Mouse (Mus musculus): ENCODE measurements around the gene Trex2.

Trex2 gene

DNA sequence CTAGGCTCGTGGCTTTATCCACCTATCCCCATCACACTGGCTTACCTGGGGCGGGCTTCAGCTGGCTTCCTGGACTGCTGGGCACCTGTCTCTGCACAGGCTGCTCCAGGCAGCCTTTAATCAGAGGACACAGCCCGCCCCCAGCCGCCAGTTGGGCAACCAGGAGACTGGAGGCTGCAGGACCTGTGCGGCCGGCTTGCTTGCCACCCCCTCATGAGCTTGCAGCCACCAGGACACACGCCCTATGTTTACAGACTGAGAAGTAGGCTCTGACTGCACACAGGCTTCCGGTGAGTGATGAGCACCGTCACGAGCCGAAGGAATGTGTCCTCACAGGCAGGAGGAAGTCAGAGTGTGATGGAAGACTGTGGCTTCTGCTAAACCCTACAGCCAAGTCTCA is at the start of gene Trex2:
Trex2 (minus strand) TSS at position 93 of the 400 bp plus-strand sequence.
- DNase-seq, result no peak

DNA sequence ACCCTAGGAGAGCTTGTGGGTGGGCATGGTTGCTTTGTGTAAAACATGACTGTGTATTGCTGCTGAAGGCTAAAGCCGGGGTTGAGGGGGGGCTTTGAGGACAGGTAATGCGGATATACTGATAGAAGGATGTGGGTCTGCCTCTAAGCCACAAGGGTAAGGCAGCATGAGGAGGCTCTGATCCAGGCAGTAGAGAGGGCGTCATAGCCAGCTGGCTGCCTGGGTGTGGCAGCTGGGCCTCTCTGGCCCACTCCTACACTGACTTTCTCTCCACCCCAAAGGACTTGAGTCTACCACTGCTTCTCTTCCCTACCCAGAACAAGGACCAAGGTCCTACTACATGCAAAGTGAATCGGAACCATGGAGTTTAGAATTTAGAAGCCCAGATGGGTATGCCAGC is 49.7 kb upstream of the Trex2 start:
- no peak for DNase-seq

DNA sequence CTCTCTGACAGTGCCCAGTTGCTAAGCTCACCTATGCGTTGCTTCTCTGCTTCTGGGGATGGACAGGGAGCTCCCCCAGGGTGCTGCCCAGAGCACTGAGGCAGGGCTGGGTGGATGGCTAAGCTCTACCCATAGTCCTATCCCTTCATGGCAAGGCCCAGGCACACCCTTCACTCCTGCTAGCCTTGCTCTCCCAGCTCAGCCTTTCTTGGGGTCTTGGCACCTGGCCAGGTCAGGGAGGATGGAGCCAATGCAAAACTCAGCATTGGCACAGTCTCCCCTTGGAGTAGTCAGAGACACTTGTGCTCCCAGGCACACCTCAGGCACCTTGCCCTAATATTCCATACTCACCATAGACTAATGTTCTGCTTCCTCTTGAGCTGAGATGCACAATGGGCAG is 48.9 kb upstream of the Trex2 start:
- no peak for DNase-seq

DNA sequence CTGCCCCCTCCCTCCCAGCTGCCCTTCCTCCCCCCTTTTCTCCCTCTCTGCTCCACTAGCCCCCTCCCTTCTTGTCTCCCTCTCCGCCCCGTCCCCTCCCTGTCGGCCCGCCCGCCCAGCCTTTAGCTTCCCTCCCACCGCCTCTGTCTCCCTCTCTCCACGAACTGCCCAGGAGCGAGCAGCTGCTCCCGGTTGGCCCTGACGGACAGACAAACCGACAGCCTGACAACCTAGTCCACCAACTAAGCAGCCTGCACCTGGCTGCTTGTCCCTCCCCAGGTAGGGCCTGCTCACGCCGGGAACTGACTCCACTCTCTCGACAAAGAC is 48.3 kb upstream of the Trex2 start, which contains the start of gene Bgn:
Bgn (plus strand) TSS at position 119 of the 327 bp plus-strand sequence.
- peak; percentile 25 for DNase-seq

DNA sequence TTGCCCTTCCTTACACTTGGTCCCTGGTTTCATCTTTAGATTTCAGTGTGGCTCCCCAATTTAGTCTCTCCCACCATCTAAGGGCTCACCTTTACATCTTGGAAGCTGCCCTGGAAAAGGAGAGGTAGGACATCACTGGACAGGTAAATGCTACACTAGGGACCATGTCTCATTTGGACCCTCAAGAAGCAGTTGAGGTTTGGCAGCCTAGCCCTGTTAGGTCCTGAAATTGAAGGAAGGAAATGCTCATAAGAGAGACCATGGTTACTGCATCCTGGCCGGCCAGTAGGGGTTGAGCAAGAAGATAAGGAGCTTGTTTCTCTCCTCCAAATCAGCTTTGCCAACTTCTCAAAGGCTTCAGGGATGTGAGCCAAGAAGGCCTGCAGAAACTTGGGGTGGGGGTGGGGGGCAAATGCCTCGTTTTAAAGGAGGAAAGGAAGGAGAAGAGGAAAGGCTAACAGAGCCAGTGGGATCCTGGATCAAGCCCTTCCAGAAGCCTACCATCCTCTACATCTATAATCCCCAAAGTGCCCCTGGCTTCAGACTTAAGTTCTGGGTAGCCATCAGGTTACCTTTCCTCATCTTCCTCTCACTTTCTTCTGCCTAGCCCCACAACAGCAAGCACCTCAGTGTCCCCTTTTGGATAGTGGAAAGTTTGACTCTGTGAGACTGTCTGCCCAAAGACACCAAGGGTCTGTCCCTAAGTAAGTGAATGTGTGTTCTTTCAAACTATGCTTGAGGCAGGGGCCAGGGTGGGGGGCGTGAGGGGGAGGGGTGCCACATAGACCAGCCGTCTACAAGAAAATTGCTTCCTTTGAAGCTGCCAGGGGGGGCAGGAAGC is 47.7 kb upstream of the Trex2 start:
- no peak for DNase-seq

DNA sequence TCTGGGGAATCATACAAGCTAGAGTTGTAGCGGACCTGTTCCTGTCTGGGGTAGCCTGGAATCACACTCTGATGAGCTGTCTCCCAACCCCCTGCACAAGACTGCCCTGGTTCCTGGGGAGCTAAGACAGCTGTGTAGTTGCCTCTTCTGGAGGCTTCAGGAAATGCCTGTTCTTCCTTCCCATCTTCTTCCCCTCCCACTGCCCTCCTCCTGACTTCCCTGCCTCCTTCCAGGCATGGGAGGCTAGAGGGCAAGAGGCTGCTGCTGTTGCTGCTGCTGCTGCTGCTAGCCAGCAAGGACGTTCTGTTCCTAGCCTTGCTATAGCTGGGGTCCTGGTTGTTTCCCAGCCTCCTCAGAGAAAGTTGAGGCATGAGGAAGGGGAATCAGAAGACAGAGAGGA is 45.2 kb upstream of the Trex2 start:
- no peak for DNase-seq

DNA sequence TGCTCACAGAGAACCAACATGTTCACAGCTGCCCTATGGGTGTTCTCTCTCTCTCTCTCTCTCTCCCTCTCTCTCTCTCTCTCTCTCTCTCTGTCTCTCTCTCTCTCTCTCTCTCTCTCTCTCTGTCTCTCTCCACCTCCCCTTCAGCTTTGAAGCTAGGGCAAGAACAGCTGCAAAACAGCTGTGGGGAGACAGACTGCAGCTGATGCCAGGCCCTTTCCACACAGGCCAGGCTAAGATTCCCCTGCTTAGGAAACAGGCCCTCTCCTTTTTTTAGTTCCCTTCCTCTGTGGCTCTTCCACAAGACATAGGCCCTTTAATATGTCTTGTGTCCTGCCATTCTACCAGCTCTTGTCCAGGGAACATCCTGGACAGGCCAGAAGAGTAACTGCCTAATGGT is 44.5 kb upstream of the Trex2 start:
- DNase-seq, result no peak

DNA sequence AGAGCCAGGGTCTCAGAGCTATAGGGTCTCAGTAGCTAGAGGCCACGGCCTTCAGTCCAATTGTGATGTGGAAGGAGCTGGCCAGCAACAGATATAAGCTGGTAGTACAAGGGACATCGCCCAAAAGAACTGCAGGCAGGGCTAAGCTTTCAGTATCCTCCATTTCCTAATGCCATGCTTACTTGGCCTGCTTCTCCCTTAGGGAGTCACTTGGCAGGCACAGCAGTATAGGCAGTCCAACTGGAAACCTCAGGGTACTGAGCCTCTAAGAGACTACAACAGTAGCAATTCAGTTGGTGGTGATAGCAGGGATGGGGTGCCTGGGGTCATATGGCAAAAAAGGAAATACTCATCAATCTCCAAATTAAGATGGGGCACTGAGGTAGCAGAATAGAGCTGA is 42.4 kb upstream of the Trex2 start:
- no peak for DNase-seq

DNA sequence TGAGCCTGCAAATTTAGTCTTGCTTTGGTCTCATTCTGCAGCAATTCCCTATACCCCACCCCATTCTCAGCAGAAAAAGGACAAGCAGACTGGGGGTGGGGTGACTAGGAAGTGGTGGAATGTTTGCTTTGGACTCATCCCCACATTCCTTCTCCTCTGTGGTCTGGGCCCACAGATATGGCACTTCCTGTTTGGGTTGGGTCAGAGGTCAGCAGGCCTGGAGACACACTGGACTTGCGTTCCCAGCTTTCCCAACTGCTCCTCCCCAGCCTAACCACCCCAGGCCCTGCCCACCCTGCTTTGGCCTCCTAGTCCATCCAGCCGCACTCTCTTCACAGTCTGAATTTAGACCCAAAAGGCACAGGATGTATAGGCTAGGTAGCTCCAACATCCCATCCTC is 41.5 kb upstream of the Trex2 start:
- no peak for DNase-seq

DNA sequence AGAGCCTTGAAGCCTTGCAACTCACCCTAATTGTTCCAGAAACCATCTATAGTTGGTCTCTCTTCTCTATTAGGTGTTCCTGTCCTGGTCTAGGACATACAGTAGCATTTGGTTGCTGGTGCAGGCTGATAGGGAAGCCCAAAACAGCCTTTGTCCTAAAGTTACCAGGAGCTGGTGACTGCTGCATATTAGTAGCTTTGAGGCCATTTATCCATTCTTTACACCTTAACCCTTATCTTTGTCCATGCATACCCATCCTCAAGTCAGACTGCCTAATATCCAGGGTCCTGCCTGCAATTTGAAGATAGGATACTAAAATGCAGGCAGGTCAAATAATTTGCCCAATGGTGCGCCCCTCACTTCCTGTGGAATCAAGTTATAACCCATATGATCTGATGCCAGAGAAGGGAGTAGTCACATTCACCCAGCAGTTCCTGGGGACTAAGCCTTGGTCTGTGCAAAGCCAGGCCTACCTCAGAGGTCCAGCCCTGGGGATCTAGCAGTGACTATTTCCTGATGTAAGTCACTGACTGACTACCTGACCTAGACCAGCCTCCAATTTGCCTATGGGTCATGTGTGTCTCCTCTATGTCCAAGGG is 40.6 kb upstream of the Trex2 start:
- no peak for DNase-seq

DNA sequence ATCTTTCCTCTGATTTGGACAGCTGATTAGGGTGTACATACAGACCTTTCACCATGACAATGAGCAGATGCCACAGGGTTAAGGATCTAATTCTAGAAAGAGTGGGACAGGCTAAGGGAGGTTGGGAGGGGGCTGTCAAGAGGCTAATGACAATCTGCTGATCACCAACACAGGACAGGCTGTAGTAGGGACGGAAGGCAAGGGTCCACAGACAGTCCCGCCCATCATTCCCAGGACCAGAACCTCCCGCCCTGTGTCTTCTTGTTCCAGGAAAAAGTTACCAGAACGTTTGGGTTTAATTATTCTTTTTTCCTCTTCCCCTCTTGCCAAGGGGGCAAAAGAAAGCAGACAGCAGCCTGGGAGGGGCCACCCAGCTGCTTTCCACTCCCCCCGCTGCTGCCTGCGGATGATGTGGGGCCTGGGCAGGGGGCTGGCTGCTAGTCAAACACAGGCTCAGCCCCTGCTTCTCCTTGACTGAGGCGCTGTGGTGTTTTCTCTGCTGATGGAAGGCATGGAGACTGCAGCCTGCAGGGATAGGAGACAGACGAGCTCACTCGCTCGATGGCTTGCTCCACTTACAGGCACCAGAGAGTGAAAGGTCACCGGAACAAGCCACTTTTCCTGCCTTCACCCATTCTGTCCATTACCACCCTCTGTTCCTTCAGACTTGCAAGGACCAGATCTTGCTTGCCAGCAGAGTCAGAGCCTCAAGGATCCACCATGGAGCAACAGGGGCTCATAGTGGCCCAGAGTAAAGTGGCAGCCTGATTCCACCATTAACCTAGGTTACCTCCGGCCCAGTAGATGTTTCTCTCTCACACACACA is 39.4 kb upstream of the Trex2 start:
- no peak for DNase-seq

DNA sequence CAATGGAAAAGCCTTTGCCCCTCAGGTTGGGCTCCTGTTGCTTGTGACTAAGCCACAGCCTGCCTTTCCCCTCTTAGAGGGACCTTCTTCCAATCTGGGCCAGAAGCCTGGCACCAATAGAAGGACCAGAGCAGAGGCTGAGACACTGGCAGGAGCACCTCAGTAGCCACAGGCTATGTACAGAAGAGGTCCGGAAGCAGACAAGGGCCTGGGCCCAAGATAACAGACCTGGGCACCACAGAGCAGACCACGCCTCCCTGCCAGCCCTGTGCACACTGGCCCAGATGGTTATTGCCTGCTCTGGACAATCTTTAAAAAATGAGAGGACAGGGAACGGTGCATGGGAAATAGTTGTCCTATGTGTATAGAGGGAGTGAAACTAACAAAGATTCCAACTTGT is 36.6 kb upstream of the Trex2 start:
- DNase-seq, result no peak

DNA sequence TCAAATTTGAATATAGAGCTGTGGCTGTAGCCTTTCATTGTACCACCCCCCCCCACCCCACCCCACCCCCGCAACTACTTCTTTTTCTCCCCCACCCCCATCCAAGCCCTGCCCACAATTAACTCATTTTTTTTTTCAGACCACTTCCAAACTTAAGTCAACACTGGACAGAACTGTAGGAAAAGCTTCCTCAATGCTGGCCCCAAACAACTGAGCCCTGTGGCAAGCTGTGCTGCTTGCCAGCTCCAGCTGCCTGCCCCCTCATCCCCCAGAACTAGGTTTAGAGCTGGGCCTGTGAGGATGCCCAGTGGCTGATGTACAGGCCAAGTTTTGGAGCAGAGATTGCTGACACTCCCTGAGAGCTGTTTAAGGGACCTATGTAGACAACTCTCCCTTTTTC is 33.6 kb upstream of the Trex2 start:
- no peak for DNase-seq

DNA sequence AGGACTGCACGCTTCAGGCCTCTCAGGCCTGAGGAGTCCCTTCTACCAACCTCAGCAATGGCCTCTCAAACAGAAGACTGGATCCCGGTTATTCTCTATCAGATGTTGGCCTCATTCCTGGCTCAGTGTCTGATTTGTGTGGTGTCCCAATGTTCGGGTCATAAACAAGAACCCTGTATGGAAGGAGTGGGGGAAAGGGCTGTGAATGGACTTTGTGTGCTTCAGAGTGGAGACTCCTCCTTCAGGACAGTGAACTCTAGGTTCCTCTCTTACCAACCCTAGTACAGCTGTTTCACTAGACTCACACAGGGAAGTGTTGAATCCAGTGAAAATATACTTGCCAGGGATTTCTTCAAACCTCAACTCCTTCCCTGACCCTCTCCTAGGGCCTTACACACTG is 33.2 kb upstream of the Trex2 start:
- no peak for DNase-seq

DNA sequence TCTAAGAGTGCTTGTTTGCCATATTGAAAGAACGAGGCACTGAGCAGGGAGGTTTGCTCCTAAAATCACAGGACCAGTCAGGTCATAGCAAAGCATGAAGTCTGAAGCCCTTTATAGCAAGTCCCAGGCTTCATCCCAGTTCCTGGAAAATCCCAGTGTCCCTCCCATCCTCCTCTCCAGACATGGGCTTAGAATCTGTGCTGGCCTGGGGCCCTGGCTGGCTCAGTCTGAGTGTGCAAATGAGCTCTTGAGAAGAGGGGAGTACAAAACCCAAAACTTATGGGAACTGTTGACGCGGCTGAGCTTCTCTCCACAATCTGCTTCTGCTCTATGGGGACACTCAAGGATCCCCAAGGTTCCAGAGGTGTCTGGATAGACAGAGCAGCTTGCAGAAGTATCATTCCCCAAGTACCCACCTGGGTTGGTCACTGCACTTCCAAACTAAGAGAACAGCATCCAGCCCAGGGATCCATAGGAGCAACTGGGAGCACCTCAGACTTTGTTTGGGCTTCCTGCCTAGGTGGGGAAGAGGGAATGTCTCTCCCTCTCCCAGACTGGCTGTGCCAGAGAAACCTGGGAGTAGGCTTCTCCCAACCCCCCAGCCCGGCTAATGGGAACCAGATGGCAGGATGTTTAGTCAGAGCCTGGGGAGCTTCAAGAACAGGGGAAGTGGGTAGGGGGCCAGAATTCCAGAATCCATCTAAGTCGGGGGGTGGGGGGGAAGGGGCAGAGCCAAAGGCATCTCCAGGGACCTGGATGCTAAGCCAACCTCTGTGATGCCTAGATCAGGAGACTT is 32.5 kb upstream of the Trex2 start:
- DNase-seq, result no peak

DNA sequence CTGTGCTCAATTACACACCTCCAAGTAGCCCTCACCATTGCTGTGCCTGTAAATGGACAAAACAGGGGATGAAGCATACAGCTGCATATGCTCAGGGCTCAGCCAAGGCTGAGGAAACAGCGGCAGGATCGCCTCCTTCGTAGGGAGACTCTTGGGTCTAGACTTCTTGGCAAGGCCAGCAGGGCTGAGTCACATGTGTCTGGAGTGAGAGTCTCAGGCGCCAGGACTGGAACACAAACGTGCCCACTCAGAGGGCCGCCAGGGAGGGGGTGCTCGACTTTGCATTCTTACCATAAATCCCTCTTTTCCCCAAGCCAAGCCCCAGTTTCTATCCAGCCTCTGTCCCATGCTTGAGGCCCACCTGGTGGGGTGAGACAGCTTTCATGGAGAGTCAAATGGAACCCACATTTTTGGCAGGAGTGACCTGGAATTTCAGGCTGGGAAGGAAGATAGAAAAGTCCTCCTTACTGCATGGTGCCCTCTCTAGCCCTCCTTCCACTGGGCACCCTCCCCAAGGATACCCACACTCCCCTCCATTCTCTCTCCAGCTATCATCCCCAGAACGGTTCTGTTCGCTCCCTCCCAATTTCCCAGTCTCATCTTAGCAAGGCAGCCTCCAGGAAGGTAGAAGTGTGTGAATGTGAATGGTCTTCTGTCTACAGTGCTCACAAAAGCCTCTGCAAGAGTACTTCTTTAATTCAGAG is 30.5 kb upstream of the Trex2 start:
- no peak for DNase-seq

DNA sequence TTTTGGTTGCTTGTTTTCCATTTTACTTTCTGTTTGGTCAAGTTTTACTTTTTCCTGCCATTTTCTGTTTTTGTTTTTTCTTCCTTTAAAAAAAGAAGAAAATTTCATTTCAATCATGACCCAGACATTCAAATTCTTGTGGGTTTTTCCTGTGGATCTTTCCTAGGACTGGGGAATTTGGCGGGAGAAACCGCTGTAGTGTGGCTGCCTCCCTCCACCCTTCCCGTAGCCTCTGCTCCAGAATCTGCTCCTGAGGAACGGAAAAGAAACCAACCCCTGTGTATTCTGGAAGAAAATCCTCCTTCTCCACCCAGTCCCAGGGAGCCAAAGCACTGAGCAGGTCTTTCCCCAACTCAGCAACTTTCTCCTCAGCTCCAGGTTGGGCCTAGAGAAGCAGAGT is 25.6 kb upstream of the Trex2 start:
- no peak for DNase-seq

DNA sequence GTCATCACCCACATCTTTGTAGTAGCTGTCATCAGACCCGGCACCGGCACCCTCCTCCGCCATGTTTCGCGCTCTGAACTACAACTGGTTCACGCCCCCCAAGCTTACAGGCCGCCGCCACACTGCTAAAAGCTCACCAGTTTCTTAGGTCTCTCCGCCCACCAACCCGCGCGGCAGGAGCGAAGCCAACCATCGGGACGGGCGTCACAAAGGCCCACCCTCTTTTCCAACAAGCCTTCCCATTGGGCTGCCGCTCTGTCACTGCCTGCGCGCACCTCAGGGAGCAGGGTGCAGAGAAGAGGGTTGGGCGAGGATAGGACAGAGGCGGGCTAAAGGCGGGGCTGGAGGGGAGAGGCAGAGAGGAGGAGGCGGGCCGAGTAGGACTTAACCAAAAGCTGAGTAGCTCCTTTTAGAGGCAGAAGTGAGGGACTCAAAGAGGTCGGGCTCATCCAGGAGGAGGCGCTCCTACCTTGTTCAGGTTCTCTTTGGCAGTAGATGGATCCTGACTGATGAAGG is 23.8 kb upstream of the Trex2 start, which contains the start of gene Haus7:
Haus7 (minus strand) TSS at position 168 of the 516 bp plus-strand sequence.
- peak; percentile 96 for DNase-seq

DNA sequence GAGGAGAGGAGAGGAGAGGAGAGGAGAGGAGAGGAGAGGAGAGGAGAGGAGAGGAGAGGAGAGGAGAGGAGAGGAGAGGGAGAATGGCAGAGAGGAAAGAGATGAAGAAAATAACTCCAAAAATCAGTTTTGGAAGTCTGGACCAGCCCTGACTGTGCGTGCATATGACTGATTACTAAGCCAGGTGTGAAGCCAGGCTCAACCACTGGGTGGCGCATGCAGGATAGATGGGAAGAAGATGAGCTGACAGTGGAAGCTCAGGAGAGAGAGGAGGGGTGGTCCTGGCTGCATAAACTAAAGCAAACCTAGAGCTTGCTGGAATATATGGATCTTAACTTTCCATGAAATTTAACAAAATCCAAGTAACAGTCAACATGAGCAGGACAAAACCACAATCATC is 16.8 kb upstream of the Trex2 start:
- peak; percentile 66 for DNase-seq

DNA sequence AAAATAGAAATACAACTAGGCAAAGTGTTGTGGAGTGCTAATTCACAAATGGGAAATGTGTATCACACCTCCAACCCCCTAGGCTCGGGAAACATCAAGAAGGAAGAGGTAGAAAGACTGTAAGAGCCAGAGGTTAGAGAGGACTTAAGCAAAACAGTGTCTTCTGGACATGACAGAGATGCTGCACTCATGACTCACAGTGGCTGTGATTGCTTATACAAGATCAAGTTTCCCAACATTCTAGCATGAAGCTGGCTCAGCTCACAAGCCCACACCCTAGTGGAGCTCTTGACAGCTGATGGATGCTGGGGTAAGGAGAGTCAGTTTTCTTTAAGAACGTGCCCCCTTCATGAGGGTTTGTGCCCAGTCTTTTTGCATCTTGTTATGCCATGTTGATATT is 6.3 kb upstream of the Trex2 start:
- DNase-seq, result no peak

DNA sequence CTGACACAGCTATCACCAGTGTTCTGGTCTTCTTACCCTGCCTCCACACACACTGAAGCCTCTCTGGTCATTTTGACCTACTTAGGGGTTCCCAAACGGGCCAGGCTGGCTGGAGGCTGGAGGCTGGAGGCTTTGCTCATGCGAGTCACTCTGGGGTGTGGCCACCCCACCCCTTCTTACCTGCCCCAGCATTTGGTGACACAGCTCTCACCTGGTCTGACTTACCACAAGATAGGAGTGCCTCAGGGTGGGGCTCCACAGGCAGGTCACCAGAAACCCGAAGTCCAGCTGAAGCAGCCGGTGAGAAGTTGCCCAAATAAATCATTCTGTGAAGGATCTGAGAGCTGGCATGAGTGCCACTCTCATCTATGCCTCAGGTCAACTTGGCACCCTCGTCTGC is 2.3 kb downstream of the Trex2 start:
- no peak for DNase-seq

DNA sequence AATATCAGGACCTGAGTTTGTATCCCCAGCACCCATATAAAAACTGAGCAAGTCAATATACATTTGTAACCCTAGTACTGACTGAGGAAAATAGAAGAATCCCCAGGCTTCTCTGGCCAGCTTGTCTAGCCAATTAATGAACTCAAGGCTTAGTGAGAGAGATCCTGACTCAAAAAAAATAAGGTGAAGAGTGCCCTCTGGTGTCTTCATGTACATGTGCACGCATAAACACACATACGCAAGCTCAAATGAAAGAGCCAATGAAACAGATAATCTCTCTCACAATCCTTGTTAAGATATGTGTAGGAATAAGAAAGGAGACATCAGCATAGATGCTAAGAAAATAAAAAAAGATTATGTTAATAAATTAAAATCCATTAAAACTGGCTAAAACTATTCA is 5.1 kb downstream of the Trex2 start:
- DNase-seq, result peak; percentile 48
